Comparison of ENCODE assay signal across 9 mouse cellular contexts in the genomic region with DNA sequence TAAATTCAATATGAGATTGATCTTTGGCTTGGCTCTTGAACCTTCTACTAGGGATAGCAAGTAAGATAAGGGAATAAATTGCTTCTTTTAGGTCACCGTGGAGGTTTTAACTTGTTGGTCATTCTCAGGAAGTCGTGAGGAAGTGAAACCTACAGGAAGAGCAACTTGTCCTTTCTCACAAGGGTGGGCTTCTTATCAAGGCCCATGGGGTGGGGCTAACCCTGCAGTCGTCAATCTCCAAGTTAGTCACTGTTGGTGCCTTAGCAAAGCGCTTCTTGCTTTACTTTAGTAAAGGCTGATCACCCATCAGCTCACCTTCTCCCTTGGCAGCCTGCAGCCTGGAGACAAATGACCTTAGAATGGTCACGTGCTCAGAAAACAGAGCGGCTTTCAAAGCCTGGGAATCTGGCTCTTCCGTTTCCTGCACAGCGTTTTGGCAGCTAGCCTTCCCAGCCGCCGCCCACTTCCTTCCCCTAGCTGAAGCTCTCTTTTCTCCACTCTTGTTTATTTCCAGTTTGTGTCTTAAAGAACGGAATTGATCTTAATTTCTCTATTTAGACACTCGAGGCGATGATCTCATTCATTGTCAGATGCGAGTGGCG.
DNase-seq lines count a peak whose midpoint lies in the region; ATAC-seq and TF ChIP-seq lines count a peak whose summit lies in the region.
"Had no signal": no experiment of that assay in that cellular context is flagged by ENCODE, and none has a peak within 500 bp of the region (broad histone marks: within the 10 kb centered on the region; RNA-seq: fewer than 3 reads in every experiment).

No protein-coding gene starts in this region.

- H3K9ac ChIP-seq in intestine, postnatal 0 days (ENCODE audit: low read depth, low read length) = no peak overlapping the region

- TF ChIP-seq POLR2A in thymus, adult 2 months (IDR thresholded peaks at IDR 0.05; ENCODE audit: control insufficient read depth, extremely low read depth, insufficient read depth, low read length, poor library complexity) = no peak

- ATAC-seq in common myeloid progenitor, adult 5-6 weeks (replicated peaks; ENCODE audit: low read depth, poor library complexity, severe bottlenecking) = peak; percentile 69
- ATAC-seq in intestine, postnatal 0 days = no peak
- ATAC-seq in megakaryocyte, adult 5-6 weeks (ENCODE audit: poor library complexity, severe bottlenecking) = peak; percentile 71

- H3K27me3 ChIP-seq in intestine, postnatal 0 days (replicated peaks; ENCODE audit: control insufficient read depth, insufficient read depth, low read length) = no peaks in the 10 kb centered on the region
- H3K27me3 ChIP-seq in thymus, adult 2 months (ENCODE audit: control insufficient read depth, insufficient read depth, low read length) = no peaks in the 10 kb centered on the region
- H3K27me3 ChIP-seq: CH12.LX had no signal

- peaks cover 7% of the 10 kb centered on the region; the same call in 1 of the 2 replicates for H3K36me3 ChIP-seq in intestine, postnatal 0 days (ENCODE audit: control insufficient read depth, insufficient read depth)
- H3K36me3 ChIP-seq in thymus, adult 2 months (ENCODE audit: control insufficient read depth, insufficient read depth, low read length) = no peaks in the 10 kb centered on the region

- H3K4me3 ChIP-seq in intestine, postnatal 0 days (ENCODE audit: low read depth, low read length) = no peak overlapping the region
- H3K4me3 ChIP-seq in thymus, adult 2 months (ENCODE audit: control insufficient read depth, insufficient read depth, low read length) = peak overlapping the region; percentile 35

- 41% methylated on average over 15 of the region's 15 CpGs for WGBS in intestine, postnatal 0 days
- WGBS in thymus, adult 2 months = 4% methylated on average over 15 of the region's 15 CpGs

- DNase-seq in embryo, embryonic 10 days (ENCODE audit: low spot score) = peak; percentile 50
- no peak for DNase-seq in embryo, embryonic 9.5 days (ENCODE audit: extremely low spot score)
- DNase-seq in gastrocnemius, postnatal 4 days (ENCODE audit: low spot score in 2 of 2) = peak; percentile 56 to 63
- peak; percentile 20 to 76 for DNase-seq in left cerebral cortex, adult 9 months (ENCODE audit: low spot score in 2 of 2)
- DNase-seq in thymus, adult 2 months = peak; percentile 55

- peak overlapping the region; percentile 32; the same call in 1 of the 2 replicates for H3K4me2 ChIP-seq in intestine, postnatal 0 days (replicated peaks; ENCODE audit: low read depth)

- TF ChIP-seq CTCF in intestine, postnatal 0 days (IDR thresholded peaks at IDR 0.05; ENCODE audit: low read depth) = no peak
- no peak for TF ChIP-seq CTCF in thymus, adult 2 months (IDR thresholded peaks at IDR 0.05; ENCODE audit: borderline replicate concordance, control insufficient read depth, extremely low read depth, insufficient read depth, low read length, poor library complexity)

- peak overlapping the region; percentile 41; the same call in 1 of the 2 replicates for H3K27ac ChIP-seq in intestine, postnatal 0 days (ENCODE audit: low read depth, low read length)
- peak overlapping the region; percentile 12 for H3K27ac ChIP-seq in thymus, adult 2 months (ENCODE audit: control insufficient read depth, insufficient read depth, low read length)

- H3K4me1 ChIP-seq in intestine, postnatal 0 days (replicated peaks; ENCODE audit: control insufficient read depth, insufficient read depth, low read length) = 0 out of 2 replicates have a peak, but pooled peaks cover 3% of the 10 kb centered on the region
- H3K4me1 ChIP-seq in thymus, adult 2 months (replicated peaks; ENCODE audit: control insufficient read depth, insufficient read depth, low read length) = peaks cover 15% of the 10 kb centered on the region

- H3K9me3 ChIP-seq in intestine, postnatal 0 days (ENCODE audit: control insufficient read depth) = no peaks in the 10 kb centered on the region
